Mouse (Mus musculus) WW6 (cell line): Measurements from ENCODE around the gene Rft1.

ENCODE experiments used
- DNase-seq: peaks from one replicate; pipeline ENCODE4 v3.0.0-alpha.2; 2013; ENCODE audit warnings: low read depth, low spot score

Gene Rft1

GRCm38 (mm10) chr14:30731896-30732295 lies 77.7 kb downstream of the Rft1 start:
- DNase-seq = no peak

GRCm38 (mm10) chr14:30734665-30735064 lies 80.5 kb downstream of the Rft1 start:
- no peak for DNase-seq

- no peak for DNase-seq
Observed at GRCm38 (mm10) chr14:30735810-30736209, 81.7 kb downstream of the Rft1 start.

- DNase-seq = no peak
Observed at GRCm38 (mm10) chr14:30736413-30736812, 82.3 kb downstream of the Rft1 start.
